Mouse (Mus musculus) kidney, embryonic 16.5 days (tissue): ENCODE data around the gene Cebpb. TPM values are rescaled to one million over a fixed set of nuclear protein-coding genes. Genes with fewer than 3 reads are reported as not detected.
A peak's percentile ranks its signal among the peaks of the same experiment; 100 is the strongest.

Experiments used
- ATAC-seq: fragments of 200-750 bp; cut with Nextera tagmentation; 2 replicates; pipeline ENCODE4 v1.8.0; 2017; ENCODE audit warnings: moderate TSS enrichment; ENCODE audit not compliant: low FRiP score, low TSS enrichment
- H3K27ac ChIP-seq: fragments of 300-500 bp; sonication (generic); 2 replicates; pipeline ENCODE4 v1.5.1; 2014; ENCODE audit warnings: low read length
- H3K27me3 ChIP-seq: fragments of 300-500 bp; sonication (generic); 2 replicates; pipeline ENCODE4 v1.6.1; 2014; ENCODE audit warnings: low read length, control low read depth, mixed read lengths; ENCODE audit not compliant: insufficient read depth
- H3K36me3 ChIP-seq: fragments of 300-500 bp; sonication (generic); 2 replicates; pipeline ENCODE4 v1.6.1; 2014; ENCODE audit warnings: low read length, control low read depth, mixed read lengths; ENCODE audit not compliant: insufficient read depth
- H3K4me1 ChIP-seq: fragments of 300-500 bp; sonication (generic); 2 replicates; pipeline ENCODE4 v1.6.1; 2014; ENCODE audit warnings: low read length, control low read depth, mixed read lengths; ENCODE audit not compliant: insufficient read depth
- H3K4me2 ChIP-seq: fragments of 300-500 bp; sonication (generic); replicated peaks from 2 replicates; pipeline ENCODE4 v1.6.1; 2014; ENCODE audit warnings: low read depth, low read length
- H3K4me3 ChIP-seq: fragments of 300-500 bp; sonication (generic); 2 replicates; pipeline ENCODE4 v1.5.1; 2014; ENCODE audit warnings: mild to moderate bottlenecking, low read length
- H3K9ac ChIP-seq: fragments of 300-500 bp; sonication (generic); replicated peaks from 2 replicates; pipeline ENCODE4 v1.6.1; 2014; ENCODE audit warnings: low read length
- H3K9me3 ChIP-seq: fragments of 300-500 bp; sonication (generic); 2 replicates; pipeline ENCODE4 v1.6.1; 2016; ENCODE audit warnings: low read length, control low read depth
- whole genome bisulfite sequencing: fragments of 180-500 bp; shearing (Covaris S2); extraction: QIAGEN DNeasy Blood & Tissue Kit; methylation state at CpG from one replicate; pipeline ENCODE4 v1.1.7; 2014; 5-methylcytosine and 5-hydroxymethylcytosine counted together
- microRNA-seq: library from miRNA; unstranded; fragments of <30 nt; microRNA quantifications from one replicate; pipeline ENCODE4, GENCODE M21; 2016
- polyA plus RNA-seq: library from polyadenylated mRNA; unstranded; fragments of >200 nt; fragmentation: Nextera tagmentation; extraction: Ambion mirVana; gene quantifications from 2 replicates; pipeline ENCODE4 v1.2.1, GENCODE M21; 2015

Gene Cebpb
- polyA plus RNA-seq, 1 experiment from 2014 or later, result 0.34 TPM

GRCm38 (mm10) chr2:167727161-167727560 lies 38.4 kb downstream of the Cebpb start:
- Histone ChIP-seq H3K4me2 (no peak overlapping the region), H3K9ac (no peak overlapping the region), H3K27me3 (no peaks in the 10 kb centered on the region), H3K4me3 (no peak overlapping the region), H3K4me1 (peaks cover 14% of the 10 kb centered on the region), H3K9me3 (no peaks in the 10 kb centered on the region), H3K27ac (no peak overlapping the region), H3K36me3 (no peaks in the 10 kb centered on the region)
- WGBS, result 34% methylated on average over 13 of the region's 13 CpGs
- peak; percentile 46; the same call in 1 of the 2 replicates for ATAC-seq

- ATAC-seq, result no peak
- Histone ChIP-seq H3K4me1 (peaks cover 18% of the 10 kb centered on the region), H3K9me3 (no peaks in the 10 kb centered on the region), H3K4me2 (no peak overlapping the region), H3K27me3 (no peaks in the 10 kb centered on the region), H3K36me3 (no peaks in the 10 kb centered on the region), H3K4me3 (no peak overlapping the region), H3K9ac (no peak overlapping the region), H3K27ac (no peak overlapping the region)
- 65% methylated on average over 7 of the region's 7 CpGs for WGBS
Measured at GRCm38 (mm10) chr2:167730036-167730435, 41.3 kb downstream of the Cebpb start.

- H3K4me2 ChIP-seq, result no peak overlapping the region
- peaks cover 18% of the 10 kb centered on the region for H3K4me1 ChIP-seq
- H3K9ac ChIP-seq, result no peak overlapping the region
- H3K27me3 ChIP-seq, result no peaks in the 10 kb centered on the region
- no peak for ATAC-seq
- H3K27ac ChIP-seq, result no peak overlapping the region
- H3K36me3 ChIP-seq, result no peaks in the 10 kb centered on the region
- WGBS, result 48% methylated on average over 13 of the region's 13 CpGs
- H3K9me3 ChIP-seq, result no peaks in the 10 kb centered on the region
- H3K4me3 ChIP-seq, result no peak overlapping the region
Measured at GRCm38 (mm10) chr2:167731149-167731548, 42.4 kb downstream of the Cebpb start.

- no peak overlapping the region for H3K4me3 ChIP-seq
- no peaks in the 10 kb centered on the region for H3K36me3 ChIP-seq
- no peak for ATAC-seq
- H3K9ac ChIP-seq, result no peak overlapping the region
- peaks cover 17% of the 10 kb centered on the region for H3K4me1 ChIP-seq
- no peaks in the 10 kb centered on the region for H3K9me3 ChIP-seq
- no peak overlapping the region for H3K27ac ChIP-seq
- H3K4me2 ChIP-seq, result no peak overlapping the region
- H3K27me3 ChIP-seq, result no peaks in the 10 kb centered on the region
- 34% methylated on average over 10 of the region's 10 CpGs for WGBS
Measured at GRCm38 (mm10) chr2:167734861-167735260, 46.1 kb downstream of the Cebpb start.

- Histone ChIP-seq H3K36me3 (no peaks in the 10 kb centered on the region), H3K27me3 (no peaks in the 10 kb centered on the region), H3K4me3 (no peak overlapping the region), H3K27ac (no peak overlapping the region), H3K9me3 (no peaks in the 10 kb centered on the region), H3K4me1 (peaks cover 12% of the 10 kb centered on the region), H3K9ac (no peak overlapping the region), H3K4me2 (no peak overlapping the region)
- 15% methylated on average over 6 of the region's 6 CpGs for WGBS
- no peak for ATAC-seq
Measured at GRCm38 (mm10) chr2:167739030-167739429, 50.3 kb downstream of the Cebpb start.

Small RNA genes lying within 50 kb of the gene (microRNA-seq; reads per million reads assigned to microRNA genes)
- gene Gm22355, result not detected

Other genes starting within 250 kb of the Cebpb start
- 104 and 108 TPM in 2 replicates for gene Rnf114, start 196.3 kb upstream of the Cebpb start, polyA plus RNA-seq
- gene Spata2, start 196.0 kb upstream of the Cebpb start, polyA plus RNA-seq, result 18.3 and 21.2 TPM in 2 replicates
- 40.8 and 49.3 TPM in 2 replicates for gene Snai1, start 150.7 kb upstream of the Cebpb start, polyA plus RNA-seq
- 319 and 338 TPM in 2 replicates for gene Ube2v1, start 56.8 kb upstream of the Cebpb start, polyA plus RNA-seq
- gene Gm20431, start 27.4 kb upstream of the Cebpb start, polyA plus RNA-seq, result 1.3 and 6.1 TPM in 2 replicates
- 54.9 and 58.8 TPM in 2 replicates for gene Tmem189, start 907 bp downstream of the Cebpb start, polyA plus RNA-seq
- gene Ptpn1, start 243.1 kb downstream of the Cebpb start, polyA plus RNA-seq, result 56.7 and 60.0 TPM in 2 replicates